Mouse (Mus musculus) erythroblast, embryonic 14.5 days (primary cell): Measurements from ENCODE around the gene Ssb.

Experiments
- GATA1 ChIP-seq: IDR thresholded peaks from 2 replicates; pipeline ENCODE4 v1.6.1; 2012; ENCODE audit warnings: low read length, inconsistent platforms, mixed read lengths
- TAL1 ChIP-seq: IDR thresholded peaks from 3 replicates; pipeline ENCODE4 v1.6.1; 2012; ENCODE audit warnings: low read length, inconsistent platforms, mixed read lengths

DNA sequence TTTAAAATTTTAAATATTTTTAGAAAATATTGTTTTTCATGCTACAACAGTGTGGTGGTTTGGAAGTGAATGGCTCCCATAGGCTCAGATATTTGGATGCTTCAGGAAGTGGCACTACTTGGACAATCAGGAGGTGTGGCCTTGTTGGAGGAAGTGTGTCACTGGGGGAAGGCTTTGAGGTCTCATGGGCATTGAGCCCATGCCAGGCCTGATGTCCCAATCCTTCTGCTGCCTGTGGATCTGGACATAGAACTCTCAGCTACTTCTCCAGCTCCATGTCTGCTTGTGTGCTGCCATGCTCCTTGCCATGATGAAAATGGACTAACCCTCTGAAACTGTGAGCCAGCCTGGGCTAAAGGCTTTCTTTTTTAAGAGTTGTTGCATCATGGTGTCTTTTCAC is 22.7 kb upstream of the Ssb start:
- no peak for TF ChIP-seq GATA1
- no peak for TF ChIP-seq TAL1
